Mouse (Mus musculus) frontal cortex, postnatal 25 days (tissue): ENCODE data around the gene Dact3.

Experiments used
- DNase-seq, 2 experiments: peaks; one replicate each; pipeline ENCODE4 v3.0.0; 2022; ENCODE audit warnings: low spot score in 2 of 2

Gene Dact3

GRCm38 (mm10) chr7:16916342-16917265, 41.5 kb downstream of the Dact3 start:
- DNase-seq = no peak

- DNase-seq = no peak
Observed at GRCm38 (mm10) chr7:16917447-16917846, 42.3 kb downstream of the Dact3 start.

GRCm38 (mm10) chr7:16918014-16918413, 42.9 kb downstream of the Dact3 start:
- peak in 1 of 2 experiments; percentile 41 for DNase-seq

DNA sequence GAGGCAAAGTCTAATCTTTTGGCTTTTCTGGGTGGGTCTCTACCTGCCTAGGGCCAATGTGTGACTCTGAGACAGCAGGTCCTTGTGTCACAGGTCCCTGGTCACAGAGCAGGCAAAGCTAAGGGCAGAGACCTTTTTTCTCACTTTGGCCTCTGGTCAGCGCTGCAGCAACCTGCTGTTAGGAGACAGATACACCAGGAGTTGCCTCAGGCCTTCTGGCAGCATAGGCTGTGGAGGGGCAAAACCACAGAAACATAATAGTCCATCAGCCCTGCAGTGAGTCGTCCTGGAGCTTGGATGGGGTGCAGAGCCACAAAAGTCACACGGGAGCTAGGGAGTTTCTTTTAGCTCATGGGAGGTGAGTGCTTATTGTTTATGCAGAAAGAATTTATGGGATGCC, 43.6 kb downstream of the Dact3 start:
- DNase-seq = no peak

- no peak for DNase-seq
Observed at GRCm38 (mm10) chr7:16919395-16920149, 44.5 kb downstream of the Dact3 start.

DNA sequence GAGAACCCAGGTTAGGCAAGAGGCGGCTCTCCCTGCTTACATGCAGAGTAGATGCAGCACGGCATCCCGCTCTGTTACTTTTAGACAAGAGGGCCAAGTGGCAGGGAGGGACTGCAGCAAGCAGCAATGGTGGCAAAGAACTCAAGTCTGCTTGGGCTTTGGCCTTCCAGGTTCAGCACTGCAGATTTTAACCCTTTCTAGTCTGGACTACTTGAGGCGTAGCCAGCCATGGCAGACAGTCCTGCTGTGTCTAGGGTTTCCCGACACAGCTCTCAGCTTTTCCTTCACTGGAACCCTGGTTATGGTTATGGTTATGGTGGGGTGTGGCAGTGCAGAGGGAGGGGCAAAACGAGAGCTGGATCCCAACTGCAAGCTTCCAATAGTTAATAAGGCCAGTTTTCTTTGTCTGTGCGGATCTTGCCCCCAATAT, 45.0 kb downstream of the Dact3 start:
- DNase-seq = no peak

DNA sequence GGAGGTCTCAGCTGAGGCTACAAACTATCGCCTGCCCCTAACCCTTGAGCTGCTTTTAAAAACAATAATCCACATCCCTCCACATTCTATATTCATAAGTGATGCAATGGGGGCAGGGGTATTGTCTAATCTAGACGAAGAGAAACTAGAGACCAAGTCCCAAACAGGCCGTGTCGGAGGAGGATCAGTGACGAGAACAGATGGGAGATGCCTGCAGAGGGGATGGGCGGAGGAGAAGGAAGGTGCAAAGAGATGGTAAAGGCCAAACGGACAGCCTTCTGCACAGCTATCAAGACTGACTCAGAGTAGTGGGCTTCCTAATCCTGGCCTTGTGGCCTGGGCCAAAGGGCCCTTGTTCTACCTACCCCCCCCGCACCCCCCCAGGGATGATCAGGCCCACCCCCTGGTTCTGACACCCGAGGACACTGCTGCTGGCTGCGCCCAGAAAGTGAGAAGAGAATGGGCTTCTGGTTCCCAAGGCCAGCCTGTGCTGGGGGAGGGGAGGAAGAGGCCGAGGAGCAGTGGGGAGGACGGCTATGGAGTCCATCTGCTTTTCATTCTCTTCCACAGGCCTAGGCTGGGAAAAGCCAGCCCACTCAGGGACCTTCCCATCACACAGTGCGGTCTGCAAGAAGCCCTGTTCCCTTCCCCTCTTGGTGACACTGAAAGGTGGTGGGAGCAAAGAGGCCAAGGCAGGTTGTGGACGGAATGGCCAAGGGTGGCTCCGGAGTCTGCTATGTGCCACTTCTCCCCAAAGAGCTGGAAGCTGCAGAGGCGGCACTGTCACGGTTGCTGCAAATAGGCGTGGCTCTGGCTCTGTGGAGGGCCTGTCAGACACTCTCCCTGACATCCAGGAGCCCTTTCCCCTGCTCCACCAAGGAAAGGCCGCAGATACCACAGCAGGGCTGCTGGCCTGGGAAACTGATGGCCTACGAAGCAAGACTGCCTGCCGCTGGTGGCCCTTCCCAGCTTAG, 46.0 kb downstream of the Dact3 start:
- DNase-seq = peak in 1 of 2 experiments; percentile 41

- DNase-seq = no peak
Observed at GRCm38 (mm10) chr7:16921881-16922335, 46.8 kb downstream of the Dact3 start.

DNA sequence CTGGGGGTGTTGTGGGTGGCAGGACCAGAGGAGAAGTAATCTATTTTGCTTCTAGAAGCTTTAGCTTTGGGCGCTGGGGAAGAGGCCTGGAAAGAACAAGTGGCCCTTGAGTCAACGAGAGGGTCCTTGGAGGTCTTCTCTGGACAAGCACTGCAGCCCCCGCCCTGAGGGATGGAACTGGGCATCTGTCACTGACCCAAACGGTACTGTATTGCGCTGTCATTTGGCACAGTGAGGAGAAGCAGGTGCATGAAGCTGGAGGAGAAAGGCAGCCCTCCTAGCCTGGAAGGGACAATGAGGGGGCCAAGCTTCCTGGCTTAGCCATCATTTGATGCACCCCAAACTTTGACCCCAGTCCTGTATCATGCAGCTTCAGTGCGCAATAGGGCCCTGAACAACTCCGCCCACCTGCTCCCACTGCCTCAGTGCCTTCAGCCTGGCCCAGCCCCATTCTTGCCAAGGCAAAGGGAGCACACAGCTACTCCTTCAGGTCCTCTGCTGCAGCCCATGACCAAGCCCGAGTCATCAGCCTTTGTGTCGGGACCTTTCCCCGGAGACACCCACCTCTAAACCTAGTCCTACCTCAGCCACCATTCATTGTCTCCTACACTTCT, 47.4 kb downstream of the Dact3 start:
- peak in 1 of 2 experiments; percentile 30 for DNase-seq

DNA sequence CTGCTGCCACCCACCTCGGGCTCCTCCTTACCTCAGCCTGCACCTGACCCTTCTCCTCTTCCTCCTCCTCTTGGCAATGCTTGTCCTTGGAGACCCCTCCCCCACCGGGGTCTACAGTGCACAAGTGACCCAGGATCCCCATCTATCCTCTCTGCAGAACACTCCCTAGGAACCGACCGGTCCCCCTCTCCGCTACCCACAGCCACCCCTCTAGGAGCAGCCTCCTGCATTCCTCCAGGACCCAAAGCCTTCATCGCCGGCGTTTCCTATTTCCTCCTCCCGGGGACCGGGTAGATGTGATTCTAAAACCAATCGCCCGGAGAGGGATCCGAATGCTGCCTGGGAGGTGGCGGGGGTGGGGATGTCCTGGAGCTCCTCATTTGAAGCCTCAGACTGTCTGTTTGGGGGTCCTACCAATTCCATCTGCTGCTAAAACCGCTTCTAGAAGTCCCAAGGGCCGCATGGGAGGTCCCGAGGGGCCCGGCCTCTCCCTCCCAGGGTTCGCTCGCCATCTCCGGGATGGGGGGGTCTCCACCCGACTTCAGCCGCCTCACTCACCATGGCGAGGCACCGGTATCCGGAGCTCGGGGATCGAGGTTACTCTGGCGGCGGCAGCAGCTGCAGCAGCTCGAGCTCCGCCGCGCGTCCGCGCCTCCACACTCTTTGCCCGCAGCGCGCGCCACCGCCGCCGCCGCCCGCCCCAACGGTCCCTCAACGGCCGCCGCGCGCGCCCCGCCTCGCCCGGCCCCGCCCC, 48.3 kb downstream of the Dact3 start:
- peak in 1 of 2 experiments; percentile 24 for DNase-seq

GRCm38 (mm10) chr7:16924037-16924834, 49.1 kb downstream of the Dact3 start, which contains the start of gene Calm3:
TSS of gene Calm3 (minus strand) at chr7:16924114.
- DNase-seq = peak; percentile 100

GRCm38 (mm10) chr7:16928341-16928740, 53.2 kb downstream of the Dact3 start:
- no peak for DNase-seq

DNA sequence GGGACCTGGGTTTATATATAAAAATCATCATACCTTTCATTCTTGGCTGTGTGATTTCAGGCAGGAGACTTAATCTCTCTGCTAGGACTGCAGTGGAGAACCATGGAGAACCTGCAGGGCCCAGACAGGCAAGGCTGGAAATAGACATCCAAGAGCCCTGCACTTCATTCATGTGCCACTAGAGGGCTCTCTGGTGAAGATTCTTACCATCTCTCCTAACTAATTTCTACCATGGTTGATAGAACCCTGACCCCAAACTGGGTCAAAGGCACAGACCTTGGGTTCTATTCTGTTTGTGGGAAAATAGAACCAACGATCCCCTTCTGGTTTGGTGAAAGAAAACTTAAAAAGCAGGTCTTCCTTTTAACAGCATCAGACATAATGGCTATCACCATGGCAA, 55.7 kb downstream of the Dact3 start:
- DNase-seq = peak in 1 of 2 experiments; percentile 73

- peak; percentile 86 to 91 for DNase-seq
Observed at GRCm38 (mm10) chr7:16931968-16932627, 57.0 kb downstream of the Dact3 start.

GRCm38 (mm10) chr7:16932704-16933577, 57.8 kb downstream of the Dact3 start:
- DNase-seq = peak in 1 of 2 experiments; percentile 39
